22 mouse cellular contexts compared by ENCODE assay signal in genomic region chr10:105096323-105097044, GRCm38 (mm10).
DNase-seq lines count a peak whose midpoint lies in the region; ATAC-seq and TF ChIP-seq lines count a peak whose summit lies in the region.
"Had no signal": no experiment of that assay in that cellular context is flagged by ENCODE, and none has a peak within 500 bp of the region (broad histone marks: within the 10 kb centered on the region; RNA-seq: fewer than 3 reads in every experiment).

No protein-coding gene starts in this region.

- H3K4me2 ChIP-seq in forebrain, embryonic 15.5 days (replicated peaks), result peak overlapping the region; percentile 27
- H3K4me2 ChIP-seq: embryonic facial prominence, embryonic 15.5 days; heart, embryonic 13.5 days; hindbrain, embryonic 15.5 days had no signal

- H3K27me3 ChIP-seq in forebrain, embryonic 15.5 days, result no peaks in the 10 kb centered on the region
- H3K27me3 ChIP-seq: embryonic facial prominence, embryonic 15.5 days; heart, embryonic 13.5 days; hindbrain, embryonic 15.5 days; Patski had no signal

- H3K27ac ChIP-seq in layer of hippocampus, adult 2 months, result no peak overlapping the region
- H3K27ac ChIP-seq in forebrain, embryonic 15.5 days (replicated peaks), result no peak overlapping the region
- H3K27ac ChIP-seq: embryonic facial prominence, embryonic 15.5 days; heart, embryonic 13.5 days; hindbrain, embryonic 15.5 days had no signal

- peak; percentile 65 for ATAC-seq in forebrain, embryonic 15.5 days (replicated peaks)
- ATAC-seq in megakaryocyte-erythroid progenitor cell, adult 5-6 weeks (replicated peaks; ENCODE audit: low FRiP score, low TSS enrichment, poor library complexity, severe bottlenecking), result no peak
- no peak for ATAC-seq in frontal cortex, adult (ENCODE audit: low TSS enrichment)
- ATAC-seq: inflammation-experienced regulatory T-cells, adult 6 months; Patski had no signal

- peaks cover 17% of the 10 kb centered on the region for H3K4me1 ChIP-seq in forebrain, embryonic 15.5 days
- H3K4me1 ChIP-seq: embryonic facial prominence, embryonic 15.5 days; heart, embryonic 13.5 days; hindbrain, embryonic 15.5 days had no signal

- H3K36me3 ChIP-seq in forebrain, embryonic 15.5 days, result no peaks in the 10 kb centered on the region
- H3K36me3 ChIP-seq: embryonic facial prominence, embryonic 15.5 days; heart, embryonic 13.5 days; hindbrain, embryonic 15.5 days had no signal

- no peak for TF ChIP-seq POLR2A in brain, embryonic 14.5 days (IDR thresholded peaks at IDR 0.05; ENCODE audit: borderline replicate concordance, extremely low read depth, insufficient read depth, insufficient read length, poor library complexity, severe bottlenecking)

- TF ChIP-seq CTCF in layer of hippocampus, adult 2 months (conservative IDR thresholded peaks at IDR 0.05), result no peak
- TF ChIP-seq CTCF in brain, embryonic 14.5 days (IDR thresholded peaks at IDR 0.05; ENCODE audit: borderline replicate concordance, extremely low read depth, insufficient read depth, insufficient read length), result no peak

- 11% methylated on average over 16 of the region's 16 CpGs for WGBS in forebrain, embryonic 15.5 days

- H3K9me3 ChIP-seq in forebrain, embryonic 15.5 days, result no peaks in the 10 kb centered on the region
- H3K9me3 ChIP-seq: embryonic facial prominence, embryonic 15.5 days; heart, embryonic 13.5 days; hindbrain, embryonic 15.5 days had no signal

- H3K4me3 ChIP-seq in layer of hippocampus, adult 2 months, result peak overlapping the region; percentile 33
- H3K4me3 ChIP-seq in forebrain, embryonic 15.5 days, result no peak overlapping the region; the same call in 1 of the 2 replicates
- H3K4me3 ChIP-seq: embryonic facial prominence, embryonic 15.5 days; erythroblast, embryonic 14.5 days; heart, embryonic 13.5 days; hindbrain, embryonic 15.5 days had no signal

- no peak overlapping the region for H3K9ac ChIP-seq in forebrain, embryonic 15.5 days (replicated peaks)
- H3K9ac ChIP-seq: embryonic facial prominence, embryonic 15.5 days; heart, embryonic 13.5 days; hindbrain, embryonic 15.5 days had no signal

- no peak for DNase-seq in layer of hippocampus, adult 2 months (ENCODE audit: low spot score in 2 of 2)
- DNase-seq in layer of hippocampus, postnatal 10 days (ENCODE audit: low spot score in 2 of 2), result no peak
- peak; percentile 63 for DNase-seq in brain, embryonic 14.5 days (ENCODE audit: low read depth)
- DNase-seq in retina, postnatal 1 day, result peak; percentile 64
- DNase-seq: adrenal gland, adult 8-10 months; adrenal gland, postnatal 36 days; cerebellum, adult 11 months; cerebellum, adult 8-10 months; cerebellum, postnatal 14 days; embryo, embryonic 11 days; gastrocnemius, postnatal 36 days; heart, adult 11 months; heart, postnatal 36 days had no signal

Comparison
In these comparisons a context has a peak if more than half of its experiments do, and no peak if none do; other contexts are left out.
1. DNase-seq: peak in brain, embryonic 14.5 days (single experiment) and retina, postnatal 1 day (single experiment); none in layer of hippocampus, adult 2 months (0 of 2) and layer of hippocampus, postnatal 10 days (0 of 2).